Mouse (Mus musculus) left cerebral cortex, postnatal 10 days (tissue): ENCODE data around the gene Otoa. TPM values are rescaled to one million over a fixed set of nuclear protein-coding genes. Genes with fewer than 3 reads are reported as not detected.

Experiments
- DNase-seq, 2 experiments: peaks; one replicate each; pipeline ENCODE4 v3.0.0; 2021 to 2022; ENCODE audit warnings: low spot score in 2 of 2, mixed read lengths in 1 of 2; ENCODE audit errors: extremely low spot score in 1 of 2
- intact Hi-C: fragments of 180-260 bp; cut with DNase I; formaldehyde crosslinking; loops from one replicate; pipeline ENCODE4 v1.15.1; 2025
- total RNA-seq, 2 experiments: library from RNA; stranded (reverse); gene quantifications; 2 replicates each; pipeline ENCODE4 v1.2.3; 2021

Otoa gene
- total RNA-seq, 2 experiments from 2014 or later = 0.36 to 0.41 TPM

DNA sequence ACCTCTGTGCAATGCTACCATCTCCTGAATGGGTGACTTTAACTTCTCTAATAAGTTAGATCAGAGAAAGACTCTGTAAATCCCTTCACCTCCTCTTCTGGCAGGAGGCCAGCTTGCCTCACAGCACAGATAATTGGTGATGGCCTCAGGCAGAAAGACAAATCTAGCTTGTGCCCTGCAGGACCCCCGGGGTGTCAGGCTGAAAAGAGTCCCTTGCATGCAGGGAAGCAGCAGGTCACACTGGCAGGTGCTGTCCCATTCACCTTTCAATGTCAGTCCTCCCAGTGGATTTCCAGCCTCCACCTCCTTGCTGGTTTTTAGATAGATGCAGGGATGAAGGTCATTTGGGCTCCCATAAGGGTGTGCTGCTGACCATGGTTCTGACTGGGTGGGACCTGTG is 84.2 kb downstream of the Otoa start:
- peak in 1 of 2 experiments; percentile 33 for DNase-seq

DNA sequence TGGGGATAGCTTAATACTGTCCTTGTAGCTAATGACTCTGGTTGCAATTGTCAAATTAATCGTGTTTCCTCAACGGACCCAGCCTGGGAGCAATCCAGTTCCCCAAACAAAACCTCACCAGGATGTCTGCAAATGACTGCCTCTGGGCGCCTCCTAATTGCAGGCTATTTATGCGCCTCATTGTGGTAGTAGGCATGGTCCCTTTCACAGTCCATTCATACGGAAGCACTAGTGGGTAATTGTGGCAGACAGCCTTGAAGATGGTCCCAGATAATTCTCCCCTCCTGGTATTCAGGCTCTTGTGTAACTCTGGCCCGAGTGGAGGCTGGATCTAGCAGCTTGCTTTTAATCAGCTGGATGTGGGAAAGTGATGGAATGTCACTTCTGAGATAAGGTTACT is 90.4 kb downstream of the Otoa start:
- intact Hi-C loops = no loop called here
- DNase-seq = no peak

More for the DNA sequence above, 84.2 kb downstream of the Otoa start:
- intact Hi-C loops = loop anchor here (10.0 kb wide), 1 partner anchor 479 kb away; no protein-coding TSS in a partner anchor

DNA sequence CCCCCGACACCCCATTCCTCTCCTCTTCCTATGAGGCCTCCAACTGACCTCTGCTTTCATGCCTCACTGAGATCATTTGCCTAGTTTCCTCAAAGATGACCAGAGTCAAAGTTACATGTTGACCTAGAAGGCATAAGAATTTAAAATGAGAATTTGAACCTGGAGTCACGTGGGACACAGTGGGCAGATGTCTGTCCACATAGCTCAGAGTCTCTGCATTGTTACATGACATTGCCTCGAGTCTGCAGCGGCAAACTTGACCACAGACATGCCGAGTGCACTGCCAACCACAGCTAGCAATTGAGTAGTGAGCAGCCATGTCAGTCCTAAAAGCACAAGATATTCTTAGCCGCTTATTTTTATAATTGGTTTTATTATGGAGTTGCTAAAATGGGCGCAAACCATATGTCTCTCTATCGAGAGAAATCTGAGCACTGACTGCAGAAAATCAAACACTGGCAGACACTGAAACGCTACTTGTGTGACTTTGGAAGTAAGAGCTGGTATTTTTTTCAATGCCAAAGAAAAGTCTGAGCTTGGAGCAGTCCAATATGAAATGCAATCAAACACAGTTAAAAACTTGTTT is 105.8 kb downstream of the Otoa start:
- intact Hi-C loops = no loop called here
- DNase-seq = peak in 1 of 2 experiments; percentile 44

DNA sequence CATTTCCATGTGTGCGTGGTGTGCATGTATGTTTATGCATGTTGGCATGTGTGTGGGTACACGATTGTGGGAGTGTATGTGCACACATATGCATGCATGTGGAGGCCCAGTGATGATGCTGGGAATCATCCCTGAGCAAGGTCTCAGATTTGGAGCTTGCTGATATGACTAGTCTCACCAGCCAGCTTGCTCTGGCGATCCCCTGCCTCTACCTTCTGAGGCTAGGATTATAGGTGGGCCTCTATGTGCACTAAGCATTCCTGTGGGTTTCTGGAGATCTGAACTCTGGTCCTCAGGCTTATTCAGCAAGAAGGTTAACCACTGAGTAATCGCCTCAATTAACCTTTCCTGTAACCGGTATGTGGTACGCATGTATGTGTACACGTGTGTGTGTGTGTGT is 107.5 kb downstream of the Otoa start:
- intact Hi-C loops = no loop called here
- DNase-seq = no peak

DNA sequence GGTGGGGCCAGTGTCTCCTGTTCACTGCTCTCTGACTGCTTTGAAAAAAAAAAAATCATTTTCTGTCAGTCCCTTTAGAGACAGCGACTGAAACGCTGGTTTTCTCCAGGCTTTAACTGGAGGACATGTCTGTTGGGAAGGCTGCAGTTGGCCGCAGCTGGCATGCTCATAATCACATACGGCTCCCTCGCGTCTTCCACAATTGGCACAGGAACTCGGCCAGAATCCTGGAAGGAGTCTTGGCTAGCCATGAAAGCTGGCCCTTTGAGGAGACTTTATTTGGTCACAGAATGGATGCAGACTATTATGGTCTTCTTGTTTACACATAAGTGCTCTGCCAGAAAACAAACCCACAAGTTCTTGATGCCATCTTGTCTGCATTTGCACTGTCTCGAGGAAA is 117.5 kb downstream of the Otoa start:
- intact Hi-C loops = no loop called here
- DNase-seq = peak; percentile 44 to 48

DNA sequence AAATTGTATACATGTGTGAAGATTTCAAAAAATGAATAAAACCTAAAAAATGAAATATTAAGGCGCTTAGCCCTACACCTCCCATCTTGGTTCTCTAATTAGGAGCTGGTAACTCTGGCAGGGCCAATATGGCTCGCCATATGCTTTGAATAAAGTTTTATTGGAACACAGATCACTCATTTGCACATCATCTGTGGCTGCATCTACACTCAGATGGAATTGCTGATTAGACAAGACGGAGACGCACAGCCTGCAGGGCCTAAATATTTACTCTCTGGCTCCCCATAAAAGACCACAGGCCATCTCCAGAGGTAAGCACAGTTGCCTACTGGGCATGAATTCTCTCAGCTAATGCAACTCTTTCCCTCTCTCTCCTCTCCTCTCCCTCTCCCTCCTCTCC is 130.4 kb downstream of the Otoa start:
- no peak for DNase-seq
- intact Hi-C loops = no loop called here

Other genes starting within 250 kb of the Otoa start
- 10 to 100 TPM; 45.1 to 46.0 TPM for gene Eef2k, start 238.8 kb upstream of the Otoa start, total RNA-seq
- gene Polr3e, start 163.9 kb upstream of the Otoa start, total RNA-seq = 10 to 100 TPM; 34.5 to 34.6 TPM
- gene Cdr2, start 99.3 kb upstream of the Otoa start, total RNA-seq = 1 to 10 TPM; 4.8 to 5.5 TPM
- gene Mfsd13b, start 99.1 kb upstream of the Otoa start, total RNA-seq = under 1 TPM in 1 of 2 experiments, not detected in 1; 0.21 TPM
- 10 to 100 TPM; 85.4 to 96.1 TPM for gene Mettl9, start 47.2 kb upstream of the Otoa start, total RNA-seq
- under 1 TPM in 1 of 2 experiments, not detected in 1; 0.16 TPM for gene Igsf6, start 7.1 kb upstream of the Otoa start, total RNA-seq